Mouse (Mus musculus) embryonic facial prominence, embryonic 13.5 days (tissue): Measurements from ENCODE around the gene Fdxr. TPM values are rescaled to one million over a fixed set of nuclear protein-coding genes. Genes with fewer than 3 reads are reported as not detected.

ENCODE experiments used
- ATAC-seq: fragments of 200-750 bp; cut with Nextera tagmentation; 2 replicates; pipeline ENCODE4 v1.8.0; 2017; ENCODE audit warnings: low read depth; ENCODE audit not compliant: insufficient number of reproducible peaks, insufficient read depth, low FRiP score, low TSS enrichment
- H3K27ac ChIP-seq: fragments of 300-500 bp; sonication (generic); 2 replicates; pipeline ENCODE4 v1.5.1; 2015; ENCODE audit warnings: moderate library complexity, mild to moderate bottlenecking, inconsistent platforms
- H3K27me3 ChIP-seq: fragments of 300-500 bp; sonication (generic); 2 replicates; pipeline ENCODE4 v1.6.1; 2015; ENCODE audit warnings: mild to moderate bottlenecking, inconsistent platforms
- H3K36me3 ChIP-seq: fragments of 300-500 bp; sonication (generic); 2 replicates; pipeline ENCODE4 v1.6.1; 2015; ENCODE audit warnings: mild to moderate bottlenecking, inconsistent platforms
- H3K4me1 ChIP-seq: fragments of 300-500 bp; sonication (generic); 2 replicates; pipeline ENCODE4 v1.6.1; 2015; ENCODE audit warnings: inconsistent platforms
- H3K4me2 ChIP-seq: fragments of 300-500 bp; sonication (generic); 2 replicates; pipeline ENCODE4 v1.6.1; 2015; ENCODE audit warnings: moderate library complexity, mild to moderate bottlenecking, inconsistent platforms
- H3K4me3 ChIP-seq: fragments of 300-500 bp; sonication (generic); 2 replicates; pipeline ENCODE4 v1.5.1; 2015; ENCODE audit warnings: mild to moderate bottlenecking, inconsistent platforms
- H3K9ac ChIP-seq: fragments of 300-500 bp; sonication (generic); 2 replicates; pipeline ENCODE4 v1.6.1; 2015; ENCODE audit warnings: mild to moderate bottlenecking, inconsistent platforms
- H3K9me3 ChIP-seq: fragments of 300-500 bp; sonication (generic); 2 replicates; pipeline ENCODE4 v1.6.1; 2016; ENCODE audit warnings: inconsistent platforms
- WGBS: fragments of 180-500 bp; shearing (Covaris S2); methylation state at CpG from one replicate; pipeline ENCODE4 v1.1.7; 2015; ENCODE audit warnings: mixed read lengths; 5-methylcytosine and 5-hydroxymethylcytosine counted together
- polyA plus RNA-seq: library from polyadenylated mRNA; unstranded; fragments of >200 nt; fragmentation: Nextera tagmentation; extraction: Ambion mirVana; gene quantifications from 2 replicates; pipeline ENCODE4 v1.2.1, GENCODE M21; 2015

Gene Fdxr
- polyA plus RNA-seq, 1 experiment from 2014 or later, result 14.5 TPM

DNA sequence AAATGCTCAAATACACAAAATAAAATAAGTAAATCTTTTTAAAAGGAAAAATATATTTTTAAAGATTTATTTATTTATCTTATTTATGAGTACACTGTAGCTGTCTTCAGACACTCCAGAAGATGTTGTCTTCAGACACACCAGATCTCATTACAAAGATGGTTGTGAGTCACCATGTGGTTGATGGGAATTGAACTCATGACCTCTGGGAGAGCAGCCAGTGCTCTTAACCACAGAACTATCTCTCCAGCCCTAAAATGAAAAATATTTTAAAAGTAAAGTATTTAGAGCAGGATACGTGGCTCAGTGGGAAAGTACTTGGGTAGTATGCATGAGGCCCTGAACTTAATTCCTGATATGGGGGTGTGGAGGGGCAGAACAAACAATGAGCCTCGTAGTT, 24.5 kb upstream of the Fdxr start:
- Histone ChIP-seq H3K9ac (no peak overlapping the region), H3K4me3 (no peak overlapping the region), H3K4me2 (no peak overlapping the region), H3K9me3 (peaks cover 4% of the 10 kb centered on the region; the same call in 1 of the 2 replicates), H3K36me3 (no peaks in the 10 kb centered on the region), H3K4me1 (peaks cover 11% of the 10 kb centered on the region), H3K27me3 (peaks cover 40% of the 10 kb centered on the region), H3K27ac (no peak overlapping the region)
- WGBS, result 83% methylated on average over 2 of the region's 2 CpGs
- no peak for ATAC-seq

DNA sequence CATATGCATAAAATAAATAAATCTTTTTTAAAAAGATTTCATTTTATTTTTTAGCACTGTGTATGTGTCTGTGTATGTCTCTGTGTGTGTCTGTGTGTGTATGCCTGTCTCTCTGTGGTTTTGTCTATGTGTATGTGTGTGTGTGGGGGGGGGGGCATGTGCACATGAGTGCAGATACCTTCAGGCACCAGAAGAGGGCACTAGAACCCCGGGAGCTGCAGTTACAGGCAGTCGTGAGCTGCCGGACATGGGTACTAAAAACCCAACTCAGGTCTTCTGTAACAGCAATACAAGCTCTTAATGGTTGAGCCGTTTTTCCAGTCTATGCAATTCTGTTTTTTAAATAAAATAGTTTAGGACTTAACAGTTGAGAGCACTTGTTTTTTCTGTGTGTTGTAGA, 23.9 kb upstream of the Fdxr start:
- no peak overlapping the region for H3K27ac ChIP-seq
- 78% methylated on average over 4 of the region's 4 CpGs for WGBS
- no peaks in the 10 kb centered on the region for H3K36me3 ChIP-seq
- H3K27me3 ChIP-seq, result peaks cover 45% of the 10 kb centered on the region
- peaks cover 11% of the 10 kb centered on the region for H3K4me1 ChIP-seq
- H3K4me2 ChIP-seq, result no peak overlapping the region
- H3K9ac ChIP-seq, result no peak overlapping the region
- H3K9me3 ChIP-seq, result peaks cover 4% of the 10 kb centered on the region; the same call in 1 of the 2 replicates
- no peak for ATAC-seq
- H3K4me3 ChIP-seq, result no peak overlapping the region

DNA sequence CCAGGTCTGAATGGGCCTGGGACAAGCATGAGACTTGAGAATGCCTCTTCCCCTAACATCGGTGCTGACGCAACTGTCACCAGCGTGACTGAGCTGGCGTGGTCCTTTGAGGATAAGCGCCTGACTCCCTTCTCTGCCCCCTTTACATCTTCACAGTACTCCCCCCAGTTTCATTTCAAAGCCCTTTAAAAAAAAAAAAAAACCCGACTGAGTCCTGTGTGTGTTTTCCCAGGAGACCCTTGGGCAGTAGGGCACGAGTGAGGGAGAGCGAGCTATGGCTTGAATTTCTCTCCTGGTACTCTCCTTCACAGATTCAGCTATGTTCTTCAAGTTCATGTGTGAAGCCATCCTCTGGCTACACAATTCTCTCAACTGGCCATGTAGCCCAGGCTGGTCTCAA, 21.3 kb upstream of the Fdxr start:
- Histone ChIP-seq H3K4me1 (peaks cover 7% of the 10 kb centered on the region; the same call in 1 of the 2 replicates), H3K27ac (no peak overlapping the region), H3K9me3 (peaks cover 4% of the 10 kb centered on the region; the same call in 1 of the 2 replicates), H3K27me3 (peaks cover 42% of the 10 kb centered on the region), H3K4me2 (no peak overlapping the region), H3K9ac (no peak overlapping the region), H3K36me3 (no peaks in the 10 kb centered on the region), H3K4me3 (no peak overlapping the region)
- no peak for ATAC-seq
- WGBS, result 53% methylated on average over 8 of the region's 8 CpGs

DNA sequence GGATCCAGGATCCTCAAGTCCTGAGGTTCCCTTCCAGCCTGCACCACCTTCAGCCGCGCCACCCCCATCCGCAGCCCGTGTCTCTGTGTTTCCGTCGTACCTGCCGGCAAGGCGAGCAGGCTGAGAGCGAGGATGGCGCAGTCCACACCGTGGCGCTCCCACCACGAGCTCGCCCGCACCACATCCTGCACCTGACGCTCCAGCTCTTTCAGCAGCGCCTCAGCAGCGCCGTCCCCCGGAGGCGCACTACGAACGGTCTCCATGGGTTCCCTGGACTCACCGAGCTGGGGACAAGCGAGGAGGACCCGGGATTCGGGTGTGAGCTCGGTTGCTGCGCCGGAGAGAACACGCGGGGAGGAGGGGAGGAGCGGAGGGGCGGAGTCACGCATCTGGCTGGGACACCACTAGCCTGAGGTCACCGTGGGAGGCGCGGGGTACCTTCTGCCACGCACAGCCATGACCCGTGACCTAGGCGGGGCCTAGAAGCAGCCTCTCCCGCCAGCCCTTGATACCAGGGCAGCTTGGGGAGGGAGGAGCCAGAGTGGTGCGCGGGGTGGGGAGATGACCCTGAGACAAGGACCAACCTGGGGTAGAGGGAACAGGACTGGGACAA, 20.5 kb upstream of the Fdxr start, which contains the start of gene Fads6:
Fads6 (minus strand) TSS at position 450 of the 613 bp plus-strand sequence.
- Histone ChIP-seq H3K4me2 (peak within 1 kb of the TSS; percentile 91), H3K9ac (peak within 1 kb of the TSS; percentile 67), H3K9me3 (peaks cover 4% of the 10 kb centered on the region; the same call in 1 of the 2 replicates), H3K36me3 (no peaks in the 10 kb centered on the region), H3K27ac (no peak within 1 kb of the TSS), H3K4me1 (peaks cover 7% of the 10 kb centered on the region; the same call in 1 of the 2 replicates), H3K27me3 (peaks cover 42% of the 10 kb centered on the region), H3K4me3 (peak within 1 kb of the TSS; percentile 50)
- WGBS, result 1% methylated on average over 44 of the region's 44 CpGs
- ATAC-seq, result 0 out of 2 replicates have a peak, but pooled peaks have one; percentile 45

DNA sequence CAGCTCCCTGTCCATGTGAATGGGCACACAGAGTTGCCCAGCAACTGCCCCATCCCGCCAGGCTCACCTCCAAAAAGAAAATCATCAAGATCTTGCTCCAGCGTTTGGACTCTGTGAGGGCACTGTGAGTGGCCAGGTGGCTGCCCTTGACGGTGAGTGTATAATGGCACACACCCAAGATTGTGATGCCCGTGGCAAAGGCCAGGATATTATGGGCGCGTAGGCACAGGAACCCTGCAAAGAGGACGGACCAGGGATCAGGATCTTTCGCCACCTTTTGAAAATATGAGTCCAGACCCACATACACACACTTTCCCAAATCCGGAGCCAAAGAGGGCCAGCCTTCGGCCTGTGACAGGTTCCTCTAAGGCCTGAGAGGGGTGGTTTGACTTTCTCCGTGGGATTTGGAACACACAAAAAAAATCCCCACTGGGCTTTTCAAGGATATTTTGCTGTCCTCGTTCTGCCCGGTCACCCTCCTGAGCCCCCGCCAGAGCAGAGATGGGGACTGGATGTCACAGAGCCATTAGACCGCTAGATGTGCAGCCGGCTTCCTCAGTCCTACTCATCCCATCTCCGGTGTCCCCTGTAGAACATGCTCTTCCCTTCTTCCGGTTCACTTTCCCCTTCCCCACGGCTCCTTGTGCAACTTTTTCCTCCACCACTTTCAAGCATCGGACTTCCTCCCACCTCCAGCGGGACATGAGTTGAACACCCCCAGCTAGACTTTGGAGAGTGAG, 19.8 kb upstream of the Fdxr start:
- Histone ChIP-seq H3K36me3 (no peaks in the 10 kb centered on the region), H3K4me1 (peaks cover 7% of the 10 kb centered on the region; the same call in 1 of the 2 replicates), H3K4me3 (peak overlapping the region; percentile 50), H3K9ac (peak overlapping the region; percentile 67), H3K27me3 (peaks cover 42% of the 10 kb centered on the region), H3K9me3 (peaks cover 4% of the 10 kb centered on the region; the same call in 1 of the 2 replicates), H3K4me2 (peak overlapping the region; percentile 91), H3K27ac (no peak overlapping the region)
- ATAC-seq, result no peak
- WGBS, result 54% methylated on average over 21 of the region's 21 CpGs

DNA sequence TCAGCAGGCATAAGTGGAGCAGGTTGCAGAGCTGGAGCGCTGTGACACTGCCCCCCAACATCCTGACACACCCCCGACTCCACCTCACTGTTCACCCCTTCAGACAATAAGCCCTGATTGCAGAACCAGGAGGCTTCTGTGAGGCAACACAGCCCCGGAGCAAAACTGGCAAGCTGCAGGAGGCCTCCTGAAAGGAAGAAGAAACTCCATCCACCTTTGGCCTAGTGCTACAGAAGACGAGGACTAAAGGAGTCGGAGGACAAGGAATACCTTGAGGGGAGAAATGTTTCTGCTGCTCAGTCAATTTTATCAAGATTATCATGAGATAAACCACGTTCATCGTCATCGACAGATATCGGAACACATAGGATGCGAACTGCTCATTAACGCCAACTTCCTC, 19.1 kb upstream of the Fdxr start:
- ATAC-seq, result no peak
- 86% methylated on average over 11 of the region's 11 CpGs for WGBS
- H3K4me1 ChIP-seq, result peaks cover 7% of the 10 kb centered on the region; the same call in 1 of the 2 replicates
- H3K4me3 ChIP-seq, result no peak overlapping the region
- H3K4me2 ChIP-seq, result no peak overlapping the region
- H3K9ac ChIP-seq, result no peak overlapping the region
- no peaks in the 10 kb centered on the region for H3K36me3 ChIP-seq
- no peak overlapping the region for H3K27ac ChIP-seq
- peaks cover 4% of the 10 kb centered on the region; the same call in 1 of the 2 replicates for H3K9me3 ChIP-seq
- H3K27me3 ChIP-seq, result peaks cover 42% of the 10 kb centered on the region

DNA sequence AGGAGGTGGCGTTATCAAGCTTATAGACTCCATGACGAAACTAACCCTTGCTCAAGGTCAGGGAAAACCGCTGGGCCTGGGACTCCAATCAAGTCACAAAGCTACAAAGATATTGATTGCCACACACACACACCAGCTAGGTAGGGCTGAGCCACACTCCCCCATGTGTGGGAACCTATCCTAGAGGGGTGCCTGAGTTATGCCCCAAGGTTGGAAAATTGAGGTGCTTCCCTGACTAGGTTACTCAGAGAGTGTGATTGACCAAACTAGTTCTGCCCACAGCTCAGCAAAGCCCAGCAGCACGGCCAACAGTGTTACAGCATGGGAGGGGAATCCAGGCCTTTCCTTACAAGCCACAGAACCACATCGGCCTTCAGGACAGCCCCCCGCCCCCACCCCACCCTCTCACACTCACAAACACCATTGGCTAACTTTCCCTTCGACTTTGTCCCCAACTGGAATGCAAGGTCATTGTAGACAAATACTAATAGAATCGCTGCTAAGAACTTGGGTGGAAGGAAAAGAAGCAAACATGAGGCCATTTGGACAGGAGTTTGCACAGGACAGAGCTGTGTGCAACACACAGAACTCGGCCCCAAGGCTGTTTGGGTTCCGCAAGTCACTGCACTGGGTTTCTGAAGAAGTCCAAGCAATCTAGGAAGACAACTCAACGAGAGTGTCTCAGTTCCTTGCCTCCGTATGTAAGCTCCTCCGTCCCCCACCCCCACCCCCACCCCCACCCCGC, 16.0 kb upstream of the Fdxr start:
- peaks cover 7% of the 10 kb centered on the region; the same call in 1 of the 2 replicates for H3K4me1 ChIP-seq
- WGBS, result 53% methylated on average over 14 of the region's 14 CpGs
- no peak overlapping the region; the same call in 1 of the 2 replicates for H3K27ac ChIP-seq
- H3K4me3 ChIP-seq, result no peak overlapping the region
- no peak overlapping the region for H3K4me2 ChIP-seq
- H3K9ac ChIP-seq, result no peak overlapping the region
- peaks cover 23% of the 10 kb centered on the region for H3K27me3 ChIP-seq
- no peaks in the 10 kb centered on the region for H3K9me3 ChIP-seq
- no peaks in the 10 kb centered on the region for H3K36me3 ChIP-seq
- ATAC-seq, result no peak

DNA sequence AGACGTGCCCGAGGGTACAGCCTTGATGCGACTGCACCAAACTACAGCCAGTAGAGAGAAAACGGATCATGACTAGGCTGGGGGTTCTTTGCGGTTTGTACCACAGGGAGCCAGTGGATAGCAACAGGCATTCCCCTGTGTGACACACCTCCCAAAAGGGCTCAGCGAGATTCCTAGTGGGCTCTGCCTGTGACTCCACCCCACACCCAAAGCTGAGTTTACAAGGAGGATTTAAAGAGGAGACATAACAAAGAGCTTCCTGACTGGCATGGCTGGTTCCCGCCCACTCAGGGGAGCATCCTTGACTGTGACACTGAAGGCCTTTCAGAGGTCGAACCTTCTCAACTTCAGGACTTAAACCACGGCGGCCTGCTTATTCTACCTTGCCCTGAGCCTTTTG, 14.7 kb upstream of the Fdxr start:
- no peaks in the 10 kb centered on the region for H3K4me1 ChIP-seq
- H3K36me3 ChIP-seq, result no peaks in the 10 kb centered on the region
- H3K27me3 ChIP-seq, result peaks cover 10% of the 10 kb centered on the region
- no peak for ATAC-seq
- H3K9me3 ChIP-seq, result no peaks in the 10 kb centered on the region
- H3K27ac ChIP-seq, result no peak overlapping the region
- H3K9ac ChIP-seq, result no peak overlapping the region
- no peak overlapping the region for H3K4me3 ChIP-seq
- 77% methylated on average over 10 of the region's 10 CpGs for WGBS
- H3K4me2 ChIP-seq, result no peak overlapping the region

DNA sequence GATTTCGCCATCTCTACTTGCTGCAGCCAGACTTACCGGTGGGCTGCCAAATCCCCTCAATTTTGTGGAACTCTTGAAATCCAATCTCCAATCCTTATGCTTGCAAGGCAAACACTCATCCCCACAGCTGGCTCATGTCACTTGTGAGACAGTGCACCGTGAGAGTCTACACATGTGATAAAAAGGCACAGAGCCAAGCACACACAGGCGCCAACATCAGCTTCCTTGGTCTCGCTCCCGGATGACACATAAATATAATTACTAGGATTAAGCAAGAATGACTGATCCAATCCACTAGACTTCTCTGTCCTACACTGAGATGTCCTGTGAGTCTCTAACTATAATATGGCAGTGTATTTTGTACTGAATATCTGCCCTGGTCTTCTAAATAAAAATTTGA, 14.1 kb upstream of the Fdxr start:
- WGBS, result 76% methylated on average over 6 of the region's 6 CpGs

DNA sequence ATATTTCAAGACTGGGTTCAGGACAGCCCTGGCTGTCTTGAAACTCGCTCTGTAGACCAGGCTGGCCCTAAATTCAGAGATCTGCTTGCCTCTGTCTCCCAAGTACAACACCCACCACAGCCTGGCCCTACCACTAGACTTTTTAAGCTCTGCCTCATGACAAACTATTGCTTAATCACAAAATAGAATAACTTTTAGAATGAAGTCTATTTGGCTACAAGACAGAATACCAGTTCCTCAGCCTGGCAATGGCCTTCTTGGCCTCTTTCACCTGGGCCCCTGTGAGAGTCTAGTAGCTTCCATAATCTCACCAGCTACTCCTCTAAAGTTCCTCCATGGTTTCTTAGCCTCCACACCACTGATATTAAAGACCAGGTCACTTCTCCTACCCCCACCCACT, 13.5 kb upstream of the Fdxr start:
- Histone ChIP-seq H3K9ac (no peak overlapping the region), H3K27me3 (no peaks in the 10 kb centered on the region; the same call in 1 of the 2 replicates), H3K4me3 (no peak overlapping the region), H3K36me3 (no peaks in the 10 kb centered on the region), H3K4me2 (no peak overlapping the region), H3K27ac (no peak overlapping the region), H3K9me3 (no peaks in the 10 kb centered on the region), H3K4me1 (no peaks in the 10 kb centered on the region)
- WGBS, result 87% methylated on average over 1 of the region's 1 CpGs
- no peak for ATAC-seq

More for the DNA sequence above, 14.1 kb upstream of the Fdxr start:
- no peak for ATAC-seq
- Histone ChIP-seq H3K9ac (no peak overlapping the region), H3K9me3 (no peaks in the 10 kb centered on the region), H3K27me3 (peaks cover 5% of the 10 kb centered on the region), H3K4me2 (no peak overlapping the region), H3K4me3 (no peak overlapping the region), H3K36me3 (no peaks in the 10 kb centered on the region), H3K27ac (no peak overlapping the region), H3K4me1 (no peaks in the 10 kb centered on the region)

DNA sequence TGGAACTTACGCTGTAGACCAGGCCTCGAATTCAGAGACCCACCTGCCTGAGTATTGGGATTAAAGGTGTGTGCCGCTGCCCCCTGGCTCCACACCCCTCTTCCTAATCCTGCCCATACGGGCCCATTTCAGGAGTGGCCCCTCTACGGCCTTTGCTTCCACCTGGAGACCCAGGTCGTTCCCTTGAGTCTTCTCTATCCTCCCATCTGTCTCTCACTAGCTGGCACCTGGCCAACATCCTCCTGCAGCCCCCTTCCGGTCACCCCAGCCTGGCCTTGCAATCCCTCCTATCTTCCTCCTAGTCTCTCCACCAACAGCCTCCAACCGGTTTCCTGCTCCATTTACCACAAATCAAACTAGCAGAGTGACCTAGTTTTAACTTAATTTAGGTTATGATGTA, 13.0 kb upstream of the Fdxr start:
- Histone ChIP-seq H3K27ac (no peak overlapping the region), H3K4me1 (no peaks in the 10 kb centered on the region), H3K36me3 (no peaks in the 10 kb centered on the region), H3K4me2 (no peak overlapping the region), H3K27me3 (no peaks in the 10 kb centered on the region), H3K9me3 (no peaks in the 10 kb centered on the region), H3K4me3 (no peak overlapping the region), H3K9ac (no peak overlapping the region)
- ATAC-seq, result no peak
- WGBS, result 70% methylated on average over 8 of the region's 8 CpGs
